ENCODE assay signal across 27 mouse cellular contexts in genomic region chr12:119202766-119203165, GRCm38 (mm10).
"Had no signal": no experiment of that assay in that cellular context is flagged by ENCODE, and none has a peak within 500 bp of the region (broad histone marks: within the 10 kb centered on the region; RNA-seq: fewer than 3 reads in every experiment).

No protein-coding gene starts in this region.

- ATAC-seq: hindbrain, postnatal 0 days; intestine, embryonic 16.5 days; liver, embryonic 12.5 days had no signal

- H3K4me3 ChIP-seq: gastrocnemius, adult 2 months; heart, embryonic 10.5 days; heart, embryonic 13.5 days; heart, embryonic 15.5 days; hindbrain, embryonic 13.5 days; hindbrain, embryonic 15.5 days; kidney, embryonic 15.5 days; limb, embryonic 12.5 days; limb, embryonic 15.5 days; liver, embryonic 12.5 days had no signal

- H3K27ac ChIP-seq: gastrocnemius, adult 2 months; heart, embryonic 10.5 days; heart, embryonic 13.5 days; heart, embryonic 15.5 days; hindbrain, embryonic 13.5 days; hindbrain, embryonic 15.5 days; hindbrain, postnatal 0 days; kidney, embryonic 15.5 days; kidney, postnatal 0 days; limb, embryonic 12.5 days; limb, embryonic 15.5 days; liver, embryonic 12.5 days; liver, embryonic 14.5 days had no signal

- H3K9ac ChIP-seq: heart, embryonic 13.5 days; heart, embryonic 15.5 days; hindbrain, embryonic 13.5 days; hindbrain, embryonic 15.5 days; kidney, embryonic 15.5 days; limb, embryonic 12.5 days; limb, embryonic 15.5 days; liver, embryonic 12.5 days; liver, embryonic 14.5 days had no signal

- DNase-seq: gastrocnemius, adult 2 months; gastrocnemius, postnatal 10 days; gastrocnemius, postnatal 25 days; heart, adult 18-20 months; heart, postnatal 14 days; heart, postnatal 36 days; kidney, adult 11 months; kidney, adult 2 months; kidney, adult 9 months; kidney, postnatal 14 days; kidney, postnatal 36 days; layer of hippocampus, adult 9-11 months; layer of hippocampus, postnatal 36 days; left cerebral cortex, postnatal 4 days had no signal

- H3K4me2 ChIP-seq: heart, embryonic 13.5 days; heart, embryonic 15.5 days; hindbrain, embryonic 13.5 days; hindbrain, embryonic 15.5 days; kidney, embryonic 15.5 days; limb, embryonic 12.5 days; limb, embryonic 15.5 days; liver, embryonic 12.5 days had no signal

- H3K9me3 ChIP-seq: heart, embryonic 10.5 days; heart, embryonic 13.5 days; heart, embryonic 15.5 days; hindbrain, embryonic 13.5 days; hindbrain, embryonic 15.5 days; kidney, embryonic 15.5 days; limb, embryonic 12.5 days; limb, embryonic 15.5 days; liver, embryonic 12.5 days had no signal

- H3K36me3 ChIP-seq: heart, embryonic 10.5 days; heart, embryonic 15.5 days; hindbrain, embryonic 13.5 days; hindbrain, embryonic 15.5 days; kidney, embryonic 15.5 days; limb, embryonic 15.5 days; liver, embryonic 12.5 days had no signal

- H3K27me3 ChIP-seq: heart, embryonic 13.5 days; heart, embryonic 15.5 days; hindbrain, embryonic 13.5 days; hindbrain, embryonic 15.5 days; kidney, embryonic 15.5 days; limb, embryonic 12.5 days; limb, embryonic 15.5 days; liver, embryonic 12.5 days had no signal

- H3K4me1 ChIP-seq: heart, embryonic 10.5 days; heart, embryonic 15.5 days; hindbrain, embryonic 15.5 days; kidney, embryonic 15.5 days; limb, embryonic 15.5 days; liver, embryonic 12.5 days had no signal
